Mouse (Mus musculus): Measurements from ENCODE around the gene Wdr86.
"Not testable (repeated sequence)": the region's sequence is repeated elsewhere in the genome, so short reads cannot be mapped to it uniquely, and the experiment has no call there.

Wdr86 gene

GRCm38 (mm10) chr5:24730488-24730871 is at the start of gene Wdr86:
Gene Wdr86 (minus strand): TSS chr5:24730727.
- no peak for DNase-seq (ENCODE audit: low read depth, low spot score)

GRCm38 (mm10) chr5:24779881-24780512 is 49.5 kb upstream of the Wdr86 start:
- peak; percentile 61 for DNase-seq (ENCODE audit: low read depth, low spot score)

GRCm38 (mm10) chr5:24779321-24779720 is 48.8 kb upstream of the Wdr86 start:
- DNase-seq (ENCODE audit: low read depth, low spot score): no peak

GRCm38 (mm10) chr5:24778843-24779140 is 48.3 kb upstream of the Wdr86 start:
- DNase-seq (ENCODE audit: low read depth, low spot score): no peak

GRCm38 (mm10) chr5:24778082-24778842 is 47.7 kb upstream of the Wdr86 start:
- DNase-seq (ENCODE audit: low read depth, low spot score): no peak

GRCm38 (mm10) chr5:24776681-24777080 is 46.2 kb upstream of the Wdr86 start:
- DNase-seq (ENCODE audit: low read depth, low spot score): no peak

GRCm38 (mm10) chr5:24774549-24774948 is 44.0 kb upstream of the Wdr86 start:
- not testable (repeated sequence) for DNase-seq (ENCODE audit: low read depth, low spot score)

- no peak for DNase-seq (ENCODE audit: low read depth, low spot score)
Measured at GRCm38 (mm10) chr5:24757816-24758215, 27.3 kb upstream of the Wdr86 start, which contains the start of gene Crygn. Gene Crygn (minus strand): TSS chr5:24758008.

- no peak for DNase-seq (ENCODE audit: low read depth, low spot score)
Measured at GRCm38 (mm10) chr5:24756931-24757330, 26.4 kb upstream of the Wdr86 start.

GRCm38 (mm10) chr5:24752175-24752498 is 21.6 kb upstream of the Wdr86 start:
- DNase-seq (ENCODE audit: low read depth, low spot score): no peak

GRCm38 (mm10) chr5:24751305-24752174 is 21.0 kb upstream of the Wdr86 start:
- DNase-seq (ENCODE audit: low read depth, low spot score): peak; percentile 95

- peak; percentile 84 for DNase-seq (ENCODE audit: low read depth, low spot score)
Measured at GRCm38 (mm10) chr5:24750321-24751304, 20.1 kb upstream of the Wdr86 start.

GRCm38 (mm10) chr5:24749731-24750130 is 19.2 kb upstream of the Wdr86 start:
- DNase-seq (ENCODE audit: low read depth, low spot score): no peak

GRCm38 (mm10) chr5:24747533-24747932 is 17.0 kb upstream of the Wdr86 start:
- peak; percentile 31 for DNase-seq (ENCODE audit: low read depth, low spot score)

GRCm38 (mm10) chr5:24743956-24744355 is 13.4 kb upstream of the Wdr86 start:
- DNase-seq (ENCODE audit: low read depth, low spot score): no peak

GRCm38 (mm10) chr5:24741172-24741885 is 10.8 kb upstream of the Wdr86 start:
- DNase-seq (ENCODE audit: low read depth, low spot score): no peak

GRCm38 (mm10) chr5:24739141-24739753 is 8.7 kb upstream of the Wdr86 start:
- no peak for DNase-seq (ENCODE audit: low read depth, low spot score)

GRCm38 (mm10) chr5:24738517-24738916 is 8.0 kb upstream of the Wdr86 start:
- DNase-seq (ENCODE audit: low read depth, low spot score): no peak

- DNase-seq (ENCODE audit: low read depth, low spot score): no peak
Measured at GRCm38 (mm10) chr5:24737595-24737994, 7.1 kb upstream of the Wdr86 start.

GRCm38 (mm10) chr5:24733771-24734426 is 3.4 kb upstream of the Wdr86 start:
- DNase-seq (ENCODE audit: low read depth, low spot score): no peak

Data from 3T3-L1 (cell line).